Mouse (Mus musculus): ENCODE data around the gene Rcor1. TPM values are rescaled to one million over a fixed set of nuclear protein-coding genes. Genes with fewer than 3 reads are reported as not detected.

Rcor1 gene
- polyA plus RNA-seq, 1 experiment from 2014 or later: 3.6 TPM

GRCm38 (mm10) chr12:111032839-111033238 lies 6.3 kb upstream of the Rcor1 start:
- Histone ChIP-seq H3K4me1 (ENCODE audit: insufficient read depth) (peaks cover 27% of the 10 kb centered on the region), H3K4me3 (ENCODE audit: low read depth, low read length) (no peak overlapping the region), H3K27me3 (ENCODE audit: insufficient read depth, low read length) (no peaks in the 10 kb centered on the region), H3K9me3 (ENCODE audit: low read length) (no peaks in the 10 kb centered on the region), H3K27ac (ENCODE audit: low read depth) (no peak overlapping the region), H3K36me3 (replicated peaks; ENCODE audit: insufficient read depth, low read length) (no peaks in the 10 kb centered on the region), H3K9ac (replicated peaks) (no peak overlapping the region), H3K4me2 (ENCODE audit: low read depth, low read length) (no peak overlapping the region)
- ATAC-seq (no peak), DNase-seq (no peak)
- 66% methylated on average over 5 of the region's 5 CpGs for WGBS (ENCODE audit: insufficient replicate concordance)
- TF ChIP-seq EP300 (IDR thresholded peaks at IDR 0.05; ENCODE audit: low read depth) (no peak), CTCF (IDR thresholded peaks at IDR 0.05; ENCODE audit: low read depth) (no peak)

GRCm38 (mm10) chr12:111035182-111035824 lies 3.8 kb upstream of the Rcor1 start:
- 35% methylated on average over 12 of the region's 12 CpGs for WGBS (ENCODE audit: insufficient replicate concordance)
- DNase-seq: peak; percentile 76
- Histone ChIP-seq H3K4me2 (ENCODE audit: low read depth, low read length) (peak overlapping the region; percentile 54), H3K4me3 (ENCODE audit: low read depth, low read length) (0 out of 2 replicates have a peak overlapping the region, but pooled peaks have one; percentile 10), H3K9me3 (ENCODE audit: low read length) (no peaks in the 10 kb centered on the region), H3K36me3 (replicated peaks; ENCODE audit: insufficient read depth, low read length) (no peaks in the 10 kb centered on the region), H3K9ac (replicated peaks) (no peak overlapping the region), H3K27ac (ENCODE audit: low read depth) (peak overlapping the region; percentile 3; the same call in 1 of the 2 replicates), H3K27me3 (ENCODE audit: insufficient read depth, low read length) (no peaks in the 10 kb centered on the region), H3K4me1 (ENCODE audit: insufficient read depth) (peaks cover 26% of the 10 kb centered on the region)
- TF ChIP-seq CTCF (IDR thresholded peaks at IDR 0.05; ENCODE audit: low read depth) (no peak), EP300 (IDR thresholded peaks at IDR 0.05; ENCODE audit: low read depth) (no peak)
- no peak for ATAC-seq

DNA sequence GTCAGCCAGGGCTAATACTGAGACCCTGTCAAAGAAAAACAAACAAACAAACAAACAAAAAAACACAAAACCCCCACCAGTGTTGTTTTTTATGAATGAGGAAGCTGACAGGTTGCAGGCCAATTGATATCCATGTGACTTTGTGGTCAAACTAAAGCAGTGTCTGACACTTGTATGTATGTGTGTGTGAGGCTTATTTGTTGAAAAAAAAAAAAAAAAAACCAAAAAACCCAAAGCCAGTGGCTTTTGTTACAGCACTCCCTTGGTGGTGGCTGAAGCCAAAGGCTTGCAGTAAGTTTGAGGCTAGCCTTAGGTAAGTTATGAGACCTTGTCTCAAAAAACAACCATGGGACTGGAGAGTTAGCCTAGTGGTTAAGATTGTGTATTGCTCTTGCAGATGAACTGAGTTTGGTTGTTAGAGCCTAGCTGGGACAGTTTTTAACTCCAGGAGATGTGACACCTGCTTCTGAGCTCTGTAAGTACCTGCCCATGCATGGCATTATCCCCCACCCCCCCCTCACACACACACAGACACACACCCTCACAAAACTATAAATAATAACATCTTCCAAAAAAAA lies 2.9 kb upstream of the Rcor1 start:
- Histone ChIP-seq H3K36me3 (replicated peaks; ENCODE audit: insufficient read depth, low read length) (no peaks in the 10 kb centered on the region), H3K27me3 (ENCODE audit: insufficient read depth, low read length) (no peaks in the 10 kb centered on the region), H3K27ac (ENCODE audit: low read depth) (no peak overlapping the region), H3K9me3 (ENCODE audit: low read length) (no peaks in the 10 kb centered on the region), H3K4me2 (ENCODE audit: low read depth, low read length) (no peak overlapping the region), H3K4me3 (ENCODE audit: low read depth, low read length) (no peak overlapping the region), H3K4me1 (ENCODE audit: insufficient read depth) (peaks cover 34% of the 10 kb centered on the region), H3K9ac (replicated peaks) (no peak overlapping the region)
- no peak for ATAC-seq
- no peak for DNase-seq
- TF ChIP-seq EP300 (IDR thresholded peaks at IDR 0.05; ENCODE audit: low read depth): no peak
- TF ChIP-seq CTCF (IDR thresholded peaks at IDR 0.05; ENCODE audit: low read depth): peak; percentile 24; the same call in 1 of the 2 replicates

DNA sequence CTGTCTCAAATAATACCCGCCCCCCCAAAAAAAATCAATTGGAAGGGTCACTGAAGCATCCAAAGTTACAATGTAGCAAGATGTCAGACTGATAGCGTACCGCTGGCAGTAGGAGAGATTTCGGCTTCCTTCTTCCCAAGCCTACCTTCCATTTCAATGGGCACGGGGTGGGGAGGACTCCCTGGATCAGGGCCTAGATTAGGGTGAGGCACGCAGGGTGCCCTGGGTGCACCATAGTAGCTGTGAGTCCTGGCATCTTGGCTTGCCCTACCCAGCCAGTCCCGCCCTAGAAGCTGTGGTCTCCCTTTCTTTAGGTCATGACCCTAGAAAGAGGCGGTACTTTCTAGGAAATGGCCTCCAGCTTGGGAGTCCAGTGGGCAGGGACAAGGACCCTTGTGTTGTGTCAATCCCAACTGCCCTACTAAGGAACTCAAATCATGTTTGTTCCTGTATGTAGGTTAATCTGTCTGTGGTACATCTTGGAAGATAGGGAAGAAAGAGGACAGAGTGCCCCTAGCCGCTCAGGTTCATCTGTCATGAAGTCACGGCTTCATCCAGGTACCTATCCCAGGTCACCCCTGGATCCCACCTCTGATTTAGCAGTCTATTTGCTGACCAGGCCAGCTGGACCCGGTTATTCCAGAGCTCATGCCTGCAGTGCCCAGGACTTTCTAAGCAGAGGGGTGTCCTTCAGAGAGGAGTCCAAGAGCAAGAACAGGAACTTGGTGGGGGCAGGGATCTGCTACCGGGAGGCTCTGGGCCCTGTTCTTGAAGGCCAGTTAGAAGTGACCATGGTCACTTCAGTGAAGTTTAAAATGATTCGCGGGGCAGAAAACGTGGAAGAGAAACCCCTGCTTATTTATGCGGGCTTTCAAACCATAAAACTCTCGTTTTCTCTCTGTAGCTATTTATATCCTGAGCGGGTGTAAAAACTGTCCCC lies 1.6 kb upstream of the Rcor1 start:
- Histone ChIP-seq H3K4me1 (ENCODE audit: insufficient read depth) (peaks cover 37% of the 10 kb centered on the region), H3K4me3 (ENCODE audit: low read depth, low read length) (peak overlapping the region; percentile 91), H3K9ac (replicated peaks) (peak overlapping the region; percentile 93), H3K4me2 (ENCODE audit: low read depth, low read length) (peak overlapping the region; percentile 100), H3K27ac (ENCODE audit: low read depth) (peak overlapping the region; percentile 95), H3K9me3 (ENCODE audit: low read length) (no peaks in the 10 kb centered on the region), H3K27me3 (ENCODE audit: insufficient read depth, low read length) (no peaks in the 10 kb centered on the region), H3K36me3 (replicated peaks; ENCODE audit: insufficient read depth, low read length) (peaks cover 2% of the 10 kb centered on the region)
- DNase-seq: peak; percentile 49
- 48% methylated on average over 18 of the region's 18 CpGs for WGBS (ENCODE audit: insufficient replicate concordance)
- no peak for TF ChIP-seq CTCF (IDR thresholded peaks at IDR 0.05; ENCODE audit: low read depth)
- no peak for TF ChIP-seq EP300 (IDR thresholded peaks at IDR 0.05; ENCODE audit: low read depth)
- no peak for ATAC-seq

GRCm38 (mm10) chr12:111038231-111038975 lies 748 bp upstream of the Rcor1 start:
- WGBS (ENCODE audit: insufficient replicate concordance): under 1% methylated on average over 54 of the region's 54 CpGs
- Histone ChIP-seq H3K9me3 (ENCODE audit: low read length) (no peaks in the 10 kb centered on the region), H3K9ac (replicated peaks) (peak overlapping the region; percentile 93), H3K4me1 (ENCODE audit: insufficient read depth) (peaks cover 37% of the 10 kb centered on the region), H3K4me3 (ENCODE audit: low read depth, low read length) (peak overlapping the region; percentile 91), H3K36me3 (replicated peaks; ENCODE audit: insufficient read depth, low read length) (peaks cover 6% of the 10 kb centered on the region), H3K27ac (ENCODE audit: low read depth) (peak overlapping the region; percentile 95), H3K4me2 (ENCODE audit: low read depth, low read length) (peak overlapping the region; percentile 100), H3K27me3 (ENCODE audit: insufficient read depth, low read length) (no peaks in the 10 kb centered on the region)
- TF ChIP-seq CTCF (IDR thresholded peaks at IDR 0.05; ENCODE audit: low read depth) (no peak), EP300 (IDR thresholded peaks at IDR 0.05; ENCODE audit: low read depth) (no peak)
- ATAC-seq (peak; percentile 44), DNase-seq (peak; percentile 71)

All from liver, postnatal 0 days (tissue).